Mouse (Mus musculus) midbrain, postnatal 0 days (tissue): ENCODE measurements around the gene Scube2. TPM values are rescaled to one million over a fixed set of nuclear protein-coding genes. Genes with fewer than 3 reads are reported as not detected.

Experiments used
- ATAC-seq: fragments of 200-750 bp; cut with Nextera tagmentation; 2 replicates; pipeline ENCODE4 v1.8.0; 2017; ENCODE audit warnings: moderate number of reproducible peaks, mild to moderate bottlenecking, moderate TSS enrichment, moderate library complexity; ENCODE audit not compliant: low FRiP score
- DNase-seq: peaks from one replicate; pipeline ENCODE4 v3.0.0-alpha.2; 2015; ENCODE audit warnings: low spot score
- H3K27ac ChIP-seq: fragments of 300-500 bp; sonication (generic); 2 replicates; pipeline ENCODE4 v1.5.1; 2014; ENCODE audit warnings: low read depth, mild to moderate bottlenecking, low read length, mixed read lengths
- H3K27me3 ChIP-seq: fragments of 300-500 bp; sonication (generic); 2 replicates; pipeline ENCODE4 v1.6.1; 2014; ENCODE audit warnings: low read length, control low read depth, mixed read lengths; ENCODE audit not compliant: insufficient read depth
- H3K36me3 ChIP-seq: fragments of 300-500 bp; sonication (generic); 2 replicates; pipeline ENCODE4 v1.6.1; 2014; ENCODE audit warnings: low read length, control low read depth, mixed read lengths; ENCODE audit not compliant: insufficient read depth
- H3K4me1 ChIP-seq: fragments of 300-500 bp; sonication (generic); 2 replicates; pipeline ENCODE4 v1.6.1; 2014; ENCODE audit warnings: mild to moderate bottlenecking, control low read depth, antibody characterized with exemption, low read length, mixed read lengths; ENCODE audit not compliant: insufficient read depth
- H3K4me2 ChIP-seq: fragments of 300-500 bp; sonication (generic); 2 replicates; pipeline ENCODE4 v1.6.1; 2014; ENCODE audit warnings: low read depth, mild to moderate bottlenecking, low read length, mixed read lengths; ENCODE audit not compliant: poor library complexity, severe bottlenecking
- H3K4me3 ChIP-seq: fragments of 300-500 bp; sonication (generic); 2 replicates; pipeline ENCODE4 v1.5.1; 2014; ENCODE audit warnings: low read depth, mild to moderate bottlenecking, low read length, moderate library complexity
- H3K9ac ChIP-seq: fragments of 300-500 bp; sonication (generic); replicated peaks from 2 replicates; pipeline ENCODE4 v1.6.1; 2014; ENCODE audit warnings: mild to moderate bottlenecking, low read length, moderate library complexity, mixed read lengths; ENCODE audit not compliant: poor library complexity, severe bottlenecking
- H3K9me3 ChIP-seq: fragments of 300-500 bp; sonication (generic); 2 replicates; pipeline ENCODE4 v1.6.1; 2016; ENCODE audit warnings: low read length, control low read depth
- CTCF ChIP-seq: IDR thresholded peaks from 2 replicates; pipeline ENCODE4 v1.5.1; 2016; ENCODE audit warnings: antibody characterized with exemption, mild to moderate bottlenecking
- WGBS: fragments of 180-500 bp; shearing (Covaris S2); extraction: QIAGEN DNeasy Blood & Tissue Kit; methylation state at CpG from one replicate; pipeline ENCODE4 v1.1.7; 2014; 5-methylcytosine and 5-hydroxymethylcytosine counted together
- polyA plus RNA-seq: library from polyadenylated mRNA; unstranded; fragments of >200 nt; fragmentation: Nextera tagmentation; extraction: Ambion mirVana; gene quantifications from 2 replicates; pipeline ENCODE4 v1.2.1, GENCODE M21; 2015
- total RNA-seq: library from RNA; depleted of rRNA; stranded (reverse); fragments of >200 nt; gene quantifications from 2 replicates; pipeline ENCODE4 v1.2.3, GENCODE M21; 2014; rRNA removed

Gene Scube2
- total and polyA plus RNA-seq, 2 experiments from 2014 or later: 2.2 to 3.0 TPM

- H3K4me3 ChIP-seq: peak within 1 kb of the TSS; percentile 91
- ATAC-seq (peak; percentile 94), DNase-seq (peak; percentile 77)
- peak within 1 kb of the TSS; percentile 88 for H3K4me2 ChIP-seq
- under 1% methylated on average over 68 of the region's 74 CpGs for WGBS
- peaks cover 3% of the 10 kb centered on the region; the same call in 1 of the 2 replicates for H3K4me1 ChIP-seq
- H3K27me3 ChIP-seq: no peaks in the 10 kb centered on the region
- no peaks in the 10 kb centered on the region for H3K9me3 ChIP-seq
- peak within 1 kb of the TSS; percentile 96 for H3K9ac ChIP-seq
- TF ChIP-seq CTCF: peak; percentile 30
- H3K36me3 ChIP-seq: peaks cover 5% of the 10 kb centered on the region; the same call in 1 of the 2 replicates
- peak within 1 kb of the TSS; percentile 86 for H3K27ac ChIP-seq
Measured at GRCm38 (mm10) chr7:109752008-109752925, 113.2 kb downstream of the Scube2 start, which contains the start of gene Tmem9b. Gene Tmem9b, minus strand, starts transcription at chr7:109752875.

DNA sequence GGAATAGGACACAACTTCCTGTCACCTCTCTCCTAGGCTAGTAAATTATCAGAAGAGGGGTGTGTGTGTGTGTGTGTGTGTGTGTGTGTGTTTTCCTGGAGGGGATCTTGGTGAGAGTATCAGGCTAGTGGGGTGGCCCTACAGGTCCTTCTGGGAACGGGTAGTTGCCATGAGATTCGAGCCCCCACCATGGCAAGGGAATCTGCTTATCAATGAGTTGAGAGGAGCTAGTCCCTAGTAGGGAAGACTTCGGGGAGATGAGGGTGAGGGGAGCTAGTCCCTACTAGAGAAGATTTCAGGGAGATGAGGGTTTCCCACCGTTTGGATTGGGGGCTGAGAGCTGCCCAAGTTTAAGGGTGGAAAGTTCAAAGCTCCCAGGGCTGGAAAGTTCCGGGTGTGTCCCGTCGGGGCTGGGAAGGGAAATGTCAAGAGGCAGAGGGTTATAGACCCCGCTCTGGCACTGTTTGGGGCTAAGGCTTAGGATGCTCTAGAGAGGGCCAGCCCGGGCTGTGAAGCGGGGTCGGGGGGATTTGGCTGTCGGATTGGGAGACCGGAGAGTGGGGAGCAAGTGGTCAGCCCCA is 114.0 kb downstream of the Scube2 start:
- H3K4me2 ChIP-seq: peak overlapping the region; percentile 88
- no peaks in the 10 kb centered on the region for H3K27me3 ChIP-seq
- peaks cover 3% of the 10 kb centered on the region; the same call in 1 of the 2 replicates for H3K4me1 ChIP-seq
- no peaks in the 10 kb centered on the region for H3K9me3 ChIP-seq
- H3K4me3 ChIP-seq: peak overlapping the region; percentile 91
- WGBS: under 1% methylated on average over 13 of the region's 13 CpGs
- no peak for TF ChIP-seq CTCF
- peak overlapping the region; percentile 96 for H3K9ac ChIP-seq
- ATAC-seq (peak; percentile 4), DNase-seq (no peak)
- peak overlapping the region; percentile 86 for H3K27ac ChIP-seq
- H3K36me3 ChIP-seq: peaks cover 9% of the 10 kb centered on the region

Other genes starting within 250 kb of the Scube2 start
- gene St5, start 162.1 kb downstream of the Scube2 start, total RNA-seq: 25.8 and 48.3 TPM in 2 replicates
- 14.4 and 16.0 TPM in 2 replicates for gene St5, start 162.1 kb downstream of the Scube2 start, polyA plus RNA-seq
- 7.3 and 8.2 TPM in 2 replicates for gene Akip1, start 162.0 kb downstream of the Scube2 start, total RNA-seq
- gene Akip1, start 162.0 kb downstream of the Scube2 start, polyA plus RNA-seq: 12.1 and 13.7 TPM in 2 replicates
- 1.5 TPM in 1 of 2 replicates, not detected in the other for gene BC051019, start 141.8 kb downstream of the Scube2 start, total RNA-seq
- 0.45 and 0.58 TPM in 2 replicates for gene BC051019, start 141.8 kb downstream of the Scube2 start, polyA plus RNA-seq
- gene Ascl3, start 134.0 kb downstream of the Scube2 start, total RNA-seq: not detected in 2 replicates
- 0.23 TPM in 1 of 2 replicates, not detected in the other for gene Ascl3, start 134.0 kb downstream of the Scube2 start, polyA plus RNA-seq
- 316 and 407 TPM in 2 replicates for gene Tmem9b, start 112.8 kb downstream of the Scube2 start, total RNA-seq
- gene Tmem9b, start 112.8 kb downstream of the Scube2 start, polyA plus RNA-seq: 167 and 169 TPM in 2 replicates
- gene Nrip3, start 83.7 kb downstream of the Scube2 start, total RNA-seq: 25.4 and 38.5 TPM in 2 replicates
- gene Nrip3, start 83.7 kb downstream of the Scube2 start, polyA plus RNA-seq: 17.8 and 21.7 TPM in 2 replicates
- 168 and 185 TPM in 2 replicates for gene Dennd5a, start 94.8 kb upstream of the Scube2 start, total RNA-seq
- gene Dennd5a, start 94.8 kb upstream of the Scube2 start, polyA plus RNA-seq: 25.2 and 28.7 TPM in 2 replicates
- gene Tmem41b, start 121.2 kb upstream of the Scube2 start, total RNA-seq: 65.0 and 66.0 TPM in 2 replicates
- 55.2 and 55.4 TPM in 2 replicates for gene Tmem41b, start 121.2 kb upstream of the Scube2 start, polyA plus RNA-seq
- gene Ipo7, start 152.6 kb upstream of the Scube2 start, total RNA-seq: 88.2 and 103 TPM in 2 replicates
- gene Ipo7, start 152.6 kb upstream of the Scube2 start, polyA plus RNA-seq: 26.9 and 27.5 TPM in 2 replicates
- gene Zfp143, start 195.5 kb upstream of the Scube2 start, total RNA-seq: 6.7 and 8.6 TPM in 2 replicates
- 4.9 and 5.8 TPM in 2 replicates for gene Zfp143, start 195.5 kb upstream of the Scube2 start, polyA plus RNA-seq